Mouse (Mus musculus) intestine, embryonic 16.5 days (tissue): ENCODE measurements at regions not wholly inside any gene's neighbourhood (a gene's known extent, or its start where the extent isn't known, plus 50 kb on each side); places are given as distances from the start of the nearest gene placed in this dataset.

Experiments
- ATAC-seq: fragments of 200-750 bp; cut with Nextera tagmentation; 2 replicates; pipeline ENCODE4 v1.8.0; 2017; ENCODE audit warnings: moderate TSS enrichment, moderate library complexity
- H3K27ac ChIP-seq: fragments of 300-500 bp; sonication (generic); 2 replicates; pipeline ENCODE4 v1.5.1; 2014; ENCODE audit warnings: mild to moderate bottlenecking, low read length
- H3K27me3 ChIP-seq: fragments of 300-500 bp; sonication (generic); replicated peaks from 2 replicates; pipeline ENCODE4 v1.6.1; 2014; ENCODE audit warnings: low read length, control low read depth, mixed read lengths; ENCODE audit not compliant: control insufficient read depth, insufficient read depth
- H3K36me3 ChIP-seq: fragments of 300-500 bp; sonication (generic); 2 replicates; pipeline ENCODE4 v1.6.1; 2014; ENCODE audit warnings: low read length, control low read depth; ENCODE audit not compliant: control insufficient read depth, insufficient read depth
- H3K4me1 ChIP-seq: fragments of 300-500 bp; sonication (generic); 2 replicates; pipeline ENCODE4 v1.6.1; 2014; ENCODE audit warnings: low read length, control low read depth, mixed read lengths; ENCODE audit not compliant: control insufficient read depth, insufficient read depth
- H3K4me2 ChIP-seq: fragments of 300-500 bp; sonication (generic); 2 replicates; pipeline ENCODE4 v1.6.1; 2014; ENCODE audit warnings: low read depth, low read length, control low read depth
- H3K4me3 ChIP-seq: fragments of 300-500 bp; sonication (generic); 2 replicates; pipeline ENCODE4 v1.5.1; 2014; ENCODE audit warnings: mild to moderate bottlenecking, low read length
- H3K9ac ChIP-seq: fragments of 300-500 bp; sonication (generic); 2 replicates; pipeline ENCODE4 v1.6.1; 2014; ENCODE audit warnings: low read depth, low read length
- H3K9me3 ChIP-seq: fragments of 300-500 bp; sonication (generic); 2 replicates; pipeline ENCODE4 v1.6.1; 2016; ENCODE audit warnings: low read length, control low read depth; ENCODE audit not compliant: control insufficient read depth
- WGBS: fragments of 180-500 bp; shearing (Covaris S2); extraction: QIAGEN DNeasy Blood & Tissue Kit; methylation state at CpG from one replicate; pipeline ENCODE4 v1.1.7; 2014; 5-methylcytosine and 5-hydroxymethylcytosine counted together

DNA sequence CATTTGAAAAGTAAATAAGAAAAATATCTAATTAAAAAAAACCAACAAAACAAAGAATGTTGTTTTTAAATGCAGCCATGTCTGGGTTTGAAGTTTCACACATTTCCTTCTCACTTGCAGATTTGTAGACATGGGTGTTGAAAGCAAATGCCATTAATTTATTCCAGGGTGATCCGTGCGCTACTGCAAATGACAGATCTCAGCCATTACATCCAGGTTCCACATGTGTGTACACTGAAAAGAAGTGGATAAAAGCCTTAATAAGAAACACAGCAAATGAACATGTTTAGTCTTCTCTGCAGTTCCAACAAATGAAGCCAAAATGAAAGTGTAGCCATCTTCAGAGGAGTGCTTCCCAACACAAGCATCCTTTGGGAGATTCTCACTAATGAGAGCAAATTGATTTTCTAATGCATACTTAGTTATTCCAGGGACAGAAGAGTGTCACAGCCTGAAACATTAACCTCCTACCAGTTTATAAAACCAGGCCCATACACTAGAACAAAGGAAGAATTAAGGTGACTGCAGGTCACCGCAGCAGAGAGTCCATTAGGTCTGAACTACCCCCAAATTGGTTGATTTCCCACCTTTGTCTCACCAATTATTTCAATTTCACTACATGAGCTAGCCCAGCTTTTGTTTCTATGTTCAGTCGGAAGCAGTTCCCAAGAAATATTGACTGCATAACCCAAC lies 123.2 kb upstream of the Zpld1 start:
- H3K4me3 ChIP-seq: no peak overlapping the region
- no peak overlapping the region for H3K27ac ChIP-seq
- H3K4me1 ChIP-seq: no peaks in the 10 kb centered on the region
- H3K4me2 ChIP-seq: no peak overlapping the region
- no peak for ATAC-seq
- no peaks in the 10 kb centered on the region for H3K27me3 ChIP-seq
- 70% methylated on average over 4 of the region's 4 CpGs for WGBS
- no peaks in the 10 kb centered on the region for H3K36me3 ChIP-seq
- no peak overlapping the region for H3K9ac ChIP-seq
- H3K9me3 ChIP-seq: no peaks in the 10 kb centered on the region

DNA sequence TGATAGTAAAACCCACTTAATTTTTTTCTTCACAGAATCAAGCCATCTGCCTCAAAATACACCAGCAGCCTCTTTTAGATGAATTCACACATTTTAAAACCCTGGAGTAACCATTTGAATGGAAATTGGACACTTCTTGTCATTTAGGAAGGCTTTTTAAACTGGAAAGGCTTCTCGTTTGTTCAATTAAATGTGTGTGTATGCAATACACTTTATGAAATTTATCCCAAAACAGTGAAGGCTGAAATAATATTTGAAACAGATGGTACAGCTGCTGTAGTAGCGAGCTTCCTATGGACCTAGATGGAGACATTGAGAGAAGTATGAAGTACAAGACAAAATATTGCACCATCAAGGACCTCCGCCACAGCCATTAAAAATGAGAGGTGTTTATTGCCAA lies 121.1 kb upstream of the Zpld1 start:
- Histone ChIP-seq H3K27me3 (no peaks in the 10 kb centered on the region), H3K36me3 (no peaks in the 10 kb centered on the region), H3K9ac (no peak overlapping the region), H3K4me3 (no peak overlapping the region), H3K9me3 (no peaks in the 10 kb centered on the region), H3K4me2 (no peak overlapping the region), H3K4me1 (no peaks in the 10 kb centered on the region), H3K27ac (no peak overlapping the region)
- WGBS: 84% methylated on average over 3 of the region's 3 CpGs
- ATAC-seq: no peak

DNA sequence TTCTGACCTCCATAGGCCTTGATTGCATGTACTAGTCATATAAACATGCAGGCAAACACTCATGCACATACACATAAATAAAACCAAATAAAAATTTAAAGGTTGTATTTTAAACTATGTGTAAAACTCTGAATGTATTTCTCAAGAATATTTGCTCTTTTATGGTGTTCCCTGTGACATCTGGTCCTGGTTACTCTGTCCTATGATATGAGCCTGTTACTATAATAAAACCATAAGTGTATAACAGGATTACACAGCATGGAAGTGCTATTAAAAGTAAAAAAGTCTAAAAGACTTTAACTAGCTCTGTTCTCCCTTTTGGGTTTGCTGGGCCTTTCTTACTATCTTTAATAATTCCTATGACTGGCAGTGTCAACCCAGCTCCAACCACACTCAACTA lies 103.0 kb upstream of the Zpld1 start:
- ATAC-seq: no peak
- H3K9me3 ChIP-seq: no peaks in the 10 kb centered on the region
- H3K27me3 ChIP-seq: no peaks in the 10 kb centered on the region
- no peak overlapping the region for H3K4me2 ChIP-seq
- H3K4me3 ChIP-seq: no peak overlapping the region
- no peaks in the 10 kb centered on the region for H3K4me1 ChIP-seq
- no peak overlapping the region for H3K27ac ChIP-seq
- H3K36me3 ChIP-seq: no peaks in the 10 kb centered on the region
- H3K9ac ChIP-seq: no peak overlapping the region

DNA sequence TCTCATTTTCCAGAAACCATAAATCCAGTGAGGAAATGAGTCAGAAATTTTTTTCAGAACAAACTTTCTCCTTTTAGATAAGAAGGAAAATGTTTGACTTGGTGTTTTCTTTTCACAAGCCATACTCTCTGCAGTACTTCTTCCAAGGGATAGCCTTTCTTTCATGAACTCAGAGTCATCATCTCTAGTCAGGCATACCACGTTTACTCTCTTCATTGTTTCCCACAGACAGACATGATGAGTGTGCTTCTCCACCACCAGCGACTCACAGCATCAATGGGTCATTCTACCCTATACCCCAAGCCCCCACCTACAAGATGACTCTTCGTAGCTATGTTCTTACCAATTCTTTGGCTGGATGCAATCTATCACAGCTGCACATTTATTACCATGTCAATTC lies 97.1 kb upstream of the Zpld1 start:
- no peak for ATAC-seq
- 64% methylated on average over 3 of the region's 3 CpGs for whole genome bisulfite sequencing

DNA sequence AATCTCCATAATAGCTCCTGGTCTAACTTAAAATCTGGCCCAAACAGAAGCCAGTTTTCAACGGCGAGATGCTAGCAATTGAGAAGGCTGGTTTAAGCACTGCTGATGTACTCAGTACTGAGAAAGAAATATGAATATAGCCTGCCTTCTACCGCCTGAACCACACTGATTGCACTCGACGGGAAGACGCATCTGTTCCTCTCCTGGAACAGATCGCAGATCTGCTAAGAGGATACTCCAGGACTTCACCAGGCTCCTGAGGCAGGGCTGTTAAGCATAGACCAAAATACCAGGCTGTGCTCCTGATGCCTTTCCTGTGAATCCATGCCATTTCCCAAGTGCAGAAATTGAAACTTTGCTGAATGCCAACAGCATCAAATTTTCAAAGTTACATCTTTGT lies 92.6 kb upstream of the Zpld1 start:
- 58% methylated on average over 7 of the region's 7 CpGs for WGBS
- no peaks in the 10 kb centered on the region for H3K9me3 ChIP-seq
- H3K4me1 ChIP-seq: no peaks in the 10 kb centered on the region
- H3K27me3 ChIP-seq: no peaks in the 10 kb centered on the region
- H3K4me3 ChIP-seq: no peak overlapping the region
- H3K27ac ChIP-seq: no peak overlapping the region
- H3K4me2 ChIP-seq: no peak overlapping the region
- H3K36me3 ChIP-seq: no peaks in the 10 kb centered on the region
- no peak overlapping the region for H3K9ac ChIP-seq
- no peak for ATAC-seq

More for the DNA sequence above, 97.1 kb upstream of the Zpld1 start:
- no peak overlapping the region for H3K27ac ChIP-seq
- no peak overlapping the region for H3K4me2 ChIP-seq
- no peaks in the 10 kb centered on the region for H3K4me1 ChIP-seq
- H3K9me3 ChIP-seq: no peaks in the 10 kb centered on the region
- H3K36me3 ChIP-seq: no peaks in the 10 kb centered on the region
- H3K27me3 ChIP-seq: no peaks in the 10 kb centered on the region
- no peak overlapping the region for H3K9ac ChIP-seq
- no peak overlapping the region for H3K4me3 ChIP-seq

DNA sequence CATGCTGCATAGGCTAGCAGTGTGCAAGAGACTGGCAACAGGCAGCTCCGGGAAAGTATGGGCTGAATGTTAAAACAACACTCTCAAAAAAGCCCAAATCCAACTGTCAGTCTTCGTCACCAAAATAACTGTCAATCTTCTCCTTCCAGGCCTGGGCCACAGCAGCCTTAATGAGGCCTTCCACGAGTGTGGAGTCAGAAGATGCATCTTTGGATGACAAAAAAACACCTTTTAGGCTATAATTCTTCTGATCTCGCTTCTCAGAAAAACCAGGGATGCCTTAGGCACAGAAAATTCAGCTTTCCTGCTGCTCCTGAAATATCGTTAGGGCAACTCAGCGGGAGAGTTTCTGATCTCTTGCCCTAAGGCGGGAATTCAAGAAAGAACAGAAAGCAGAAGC lies 82.2 kb upstream of the Zpld1 start:
- no peak for ATAC-seq
- no peaks in the 10 kb centered on the region for H3K9me3 ChIP-seq
- no peak overlapping the region for H3K4me2 ChIP-seq
- H3K27ac ChIP-seq: no peak overlapping the region
- no peaks in the 10 kb centered on the region for H3K36me3 ChIP-seq
- WGBS: 87% methylated on average over 7 of the region's 7 CpGs
- H3K4me3 ChIP-seq: no peak overlapping the region
- H3K4me1 ChIP-seq: no peaks in the 10 kb centered on the region
- H3K9ac ChIP-seq: no peak overlapping the region
- no peaks in the 10 kb centered on the region for H3K27me3 ChIP-seq

DNA sequence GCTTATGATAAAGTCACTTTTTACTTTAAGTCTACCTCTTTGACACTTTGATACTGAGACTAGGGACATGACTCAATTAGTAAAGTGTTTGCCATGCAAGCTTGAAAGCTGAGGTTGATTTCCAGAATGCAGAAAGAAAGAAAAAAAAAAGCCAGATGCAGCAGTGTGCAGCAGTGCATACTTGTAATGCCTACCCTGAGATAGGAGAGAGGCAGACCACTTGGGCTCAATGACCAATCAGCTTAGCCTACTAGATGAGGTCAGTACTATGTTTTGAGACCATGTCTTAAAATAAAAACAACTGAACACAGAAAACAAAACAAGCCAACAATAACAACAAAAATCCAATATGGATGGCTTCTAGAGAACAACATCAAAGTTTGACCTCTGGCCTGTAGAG lies 81.4 kb upstream of the Zpld1 start:
- Histone ChIP-seq H3K4me1 (no peaks in the 10 kb centered on the region), H3K36me3 (no peaks in the 10 kb centered on the region), H3K9ac (no peak overlapping the region), H3K27me3 (no peaks in the 10 kb centered on the region), H3K4me3 (no peak overlapping the region), H3K27ac (no peak overlapping the region), H3K9me3 (no peaks in the 10 kb centered on the region), H3K4me2 (no peak overlapping the region)
- ATAC-seq: no peak

DNA sequence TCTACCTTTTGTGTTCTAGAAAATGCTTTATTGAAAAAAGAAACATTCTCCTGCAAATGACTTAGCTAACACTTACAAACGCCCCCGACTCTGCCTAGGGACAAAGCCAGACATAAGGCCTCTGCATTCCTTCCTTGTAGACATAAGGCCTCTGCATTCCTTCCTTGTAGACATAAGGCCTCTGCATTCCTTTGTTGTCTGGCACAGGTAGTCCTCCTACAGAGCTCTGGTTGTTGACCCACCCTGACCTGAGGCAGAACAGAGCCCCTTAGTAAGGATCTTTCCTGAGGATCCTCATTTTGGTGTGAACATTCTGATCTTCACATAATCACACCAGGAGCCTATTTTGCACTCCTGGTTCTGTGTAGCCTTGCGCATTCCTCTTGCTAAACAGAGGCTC lies 80.9 kb upstream of the Zpld1 start:
- Histone ChIP-seq H3K9me3 (no peaks in the 10 kb centered on the region), H3K4me2 (no peak overlapping the region), H3K4me3 (no peak overlapping the region), H3K36me3 (no peaks in the 10 kb centered on the region), H3K4me1 (no peaks in the 10 kb centered on the region), H3K27ac (no peak overlapping the region), H3K27me3 (no peaks in the 10 kb centered on the region), H3K9ac (no peak overlapping the region)
- ATAC-seq: no peak
- 57% methylated on average over 3 of the region's 3 CpGs for WGBS

DNA sequence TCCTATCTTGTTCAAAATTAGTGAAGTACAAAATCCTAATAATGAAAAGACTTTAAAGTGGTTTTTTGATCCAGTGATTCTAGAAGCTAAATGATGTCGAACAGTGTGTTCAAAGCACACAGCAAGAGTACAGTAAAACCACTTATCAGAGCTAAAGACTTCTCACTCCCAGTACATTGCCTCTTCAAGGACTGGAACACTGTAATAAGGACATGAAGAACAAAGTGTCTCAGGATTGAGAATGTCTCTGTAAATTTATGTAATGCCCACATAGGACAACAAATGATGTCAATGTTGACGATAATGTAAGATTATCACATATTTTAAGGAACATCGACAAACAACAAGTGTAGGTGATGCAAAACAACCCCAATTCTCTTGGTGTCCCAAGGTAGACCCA lies 78.1 kb upstream of the Zpld1 start:
- H3K4me3 ChIP-seq: no peak overlapping the region
- H3K9me3 ChIP-seq: no peaks in the 10 kb centered on the region
- no peak overlapping the region for H3K4me2 ChIP-seq
- ATAC-seq: no peak
- H3K9ac ChIP-seq: no peak overlapping the region
- WGBS: 90% methylated on average over 3 of the region's 3 CpGs
- no peaks in the 10 kb centered on the region for H3K36me3 ChIP-seq
- no peak overlapping the region for H3K27ac ChIP-seq
- no peaks in the 10 kb centered on the region for H3K4me1 ChIP-seq
- no peaks in the 10 kb centered on the region for H3K27me3 ChIP-seq

DNA sequence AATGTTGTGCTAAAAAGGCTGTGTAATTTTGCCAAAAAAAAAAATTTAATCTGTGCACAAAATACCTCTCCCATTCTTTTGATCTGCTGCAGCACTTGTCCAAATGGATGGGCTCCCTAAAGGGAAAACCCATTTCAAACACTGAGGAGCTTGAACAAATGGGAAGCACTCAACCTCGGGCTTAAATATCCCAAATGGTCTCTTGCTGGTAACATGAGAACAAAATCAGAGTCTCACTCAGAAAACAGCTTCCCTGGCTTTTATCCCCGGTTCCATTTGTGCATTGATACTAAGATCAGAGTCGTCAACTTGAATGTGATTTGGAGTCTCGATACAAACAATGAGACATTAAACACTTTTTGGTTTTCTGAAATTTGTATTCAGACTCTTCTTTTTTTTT lies 59.9 kb upstream of the Zpld1 start:
- H3K27me3 ChIP-seq: no peaks in the 10 kb centered on the region
- H3K9ac ChIP-seq: no peak overlapping the region
- no peaks in the 10 kb centered on the region for H3K9me3 ChIP-seq
- 59% methylated on average over 4 of the region's 4 CpGs for WGBS
- H3K4me1 ChIP-seq: no peaks in the 10 kb centered on the region
- no peak overlapping the region for H3K27ac ChIP-seq
- no peak overlapping the region for H3K4me2 ChIP-seq
- no peaks in the 10 kb centered on the region for H3K36me3 ChIP-seq
- H3K4me3 ChIP-seq: no peak overlapping the region
- ATAC-seq: no peak
